Mouse (Mus musculus) gastrocnemius, postnatal 36 days (tissue): ENCODE results near the gene Ing3. TPM values are rescaled to one million over a fixed set of nuclear protein-coding genes. Genes with fewer than 3 reads are reported as not detected.

Experiments
- DNase-seq, 2 experiments: peaks; one replicate each; pipeline ENCODE4 v3.0.0; 2022
- intact Hi-C: fragments of 180-260 bp; cut with DNase I; formaldehyde crosslinking; loops from one replicate; pipeline ENCODE4 v1.15.1; 2025
- total RNA-seq, 2 experiments: library from RNA; stranded (reverse); gene quantifications; 2 replicates each; pipeline ENCODE4 v1.2.3; 2021

Ing3 gene
- total RNA-seq, 2 experiments from 2014 or later: 7.5 to 8.8 TPM

GRCm38 (mm10) chr6:21990181-21991135, 41.1 kb downstream of the Ing3 start:
- intact Hi-C loops: no loop called here
- peak in 1 of 2 experiments; percentile 41 for DNase-seq

- no peak for DNase-seq
- intact Hi-C loops: no loop called here
These were observed 41.8 kb downstream of the Ing3 start for GRCm38 (mm10) chr6:21991151-21991550.

DNA sequence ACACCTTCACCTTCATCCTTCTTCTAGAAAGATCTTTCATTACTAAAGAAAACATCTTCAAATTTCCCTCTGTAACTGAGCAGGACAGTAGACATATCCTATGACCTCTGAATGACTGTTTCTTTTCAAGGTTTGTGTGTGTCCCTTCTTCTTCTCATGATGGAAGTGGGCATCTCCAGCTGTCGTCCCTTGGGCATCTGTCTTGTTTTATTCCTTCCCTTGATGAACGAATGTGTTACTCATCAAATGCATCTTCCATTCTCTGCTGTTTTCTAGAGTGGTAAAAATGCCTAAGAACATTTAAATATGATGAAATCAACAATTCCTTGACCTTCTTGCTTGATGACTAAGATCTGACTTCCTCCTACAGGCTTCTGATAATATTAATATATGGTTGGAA, 43.7 kb downstream of the Ing3 start:
- no peak for DNase-seq
- intact Hi-C loops: no loop called here

DNA sequence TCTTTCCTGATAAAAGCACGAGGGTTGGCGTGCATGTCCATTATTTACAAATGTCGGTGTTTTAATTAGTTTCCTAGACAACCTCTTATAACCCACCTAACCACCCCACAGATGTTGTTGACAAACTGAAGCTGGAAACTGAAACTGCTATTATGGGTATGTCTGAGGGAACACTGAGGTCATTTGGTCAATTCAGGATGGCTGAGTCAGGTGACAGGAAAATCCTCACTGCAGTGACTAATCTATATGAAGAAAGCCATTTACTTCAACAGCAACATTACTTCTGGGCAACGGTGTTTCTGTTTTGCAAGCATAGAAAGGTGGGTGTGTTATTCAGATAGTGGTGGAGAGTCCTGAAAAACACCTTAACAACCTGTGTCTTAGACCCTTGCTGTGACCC, 48.8 kb downstream of the Ing3 start:
- intact Hi-C loops: no loop called here
- no peak for DNase-seq

- intact Hi-C loops: no loop called here
- DNase-seq: no peak
These were observed 49.7 kb downstream of the Ing3 start for GRCm38 (mm10) chr6:21999025-21999424.

DNA sequence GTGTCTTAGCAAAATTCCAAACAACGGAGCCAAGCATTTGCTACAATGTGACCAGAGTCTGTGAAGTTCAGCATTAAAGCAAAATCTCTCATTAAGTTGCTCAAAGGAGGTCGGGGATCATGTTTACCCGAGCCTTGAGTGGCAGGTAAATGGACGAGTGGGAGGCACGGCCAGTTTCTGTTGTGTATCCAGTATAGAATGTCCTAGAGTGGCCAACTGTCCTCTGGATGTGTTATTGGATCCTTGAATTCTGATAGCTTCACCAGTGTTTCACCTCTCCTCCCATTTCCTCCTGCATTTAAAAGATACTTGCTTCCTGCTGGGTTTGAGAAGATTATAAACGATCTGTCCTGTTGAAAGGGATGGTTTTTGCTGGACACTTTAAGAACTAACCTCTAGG, 50.7 kb downstream of the Ing3 start:
- no peak for DNase-seq
- intact Hi-C loops: no loop called here

GRCm38 (mm10) chr6:22000881-22001280, 51.5 kb downstream of the Ing3 start:
- DNase-seq: no peak
- intact Hi-C loops: no loop called here

DNA sequence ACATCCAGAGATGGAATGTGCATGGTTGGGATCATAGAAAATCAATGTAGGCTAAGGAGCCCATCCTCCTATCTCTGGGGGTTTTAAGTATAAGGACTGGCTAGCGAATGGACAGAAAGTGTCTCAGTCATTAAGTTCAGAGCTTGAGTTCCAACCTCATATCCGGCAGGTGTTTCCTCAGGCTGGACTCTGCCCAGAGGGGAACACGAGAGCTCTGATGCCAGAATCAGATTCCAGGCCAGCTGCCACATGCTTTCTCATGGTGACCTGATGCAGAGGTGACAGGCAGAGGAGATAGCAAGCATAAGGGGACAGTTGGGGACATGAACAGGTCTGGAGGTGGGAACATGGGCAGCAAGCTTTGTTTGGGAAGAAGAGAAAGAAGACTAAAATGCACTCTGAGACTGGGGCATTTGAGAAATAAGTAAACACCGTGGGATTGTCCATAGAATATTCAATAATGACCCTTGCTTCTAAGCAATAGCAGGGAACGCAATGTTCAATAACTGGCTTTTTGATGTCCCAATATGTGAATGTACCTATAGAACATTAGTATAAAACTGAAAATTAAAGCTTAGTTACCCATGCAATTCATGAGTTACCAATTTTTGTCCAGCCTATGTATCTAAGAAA, 52.0 kb downstream of the Ing3 start:
- intact Hi-C loops: no loop called here
- peak; percentile 66 to 70 for DNase-seq

GRCm38 (mm10) chr6:22002521-22003199, 53.3 kb downstream of the Ing3 start:
- intact Hi-C loops: no loop called here
- DNase-seq: no peak

- intact Hi-C loops: no loop called here
- DNase-seq: no peak
These were observed 53.8 kb downstream of the Ing3 start for GRCm38 (mm10) chr6:22003200-22003587.

GRCm38 (mm10) chr6:22003959-22004543, 54.7 kb downstream of the Ing3 start:
- intact Hi-C loops: no loop called here
- DNase-seq: no peak

DNA sequence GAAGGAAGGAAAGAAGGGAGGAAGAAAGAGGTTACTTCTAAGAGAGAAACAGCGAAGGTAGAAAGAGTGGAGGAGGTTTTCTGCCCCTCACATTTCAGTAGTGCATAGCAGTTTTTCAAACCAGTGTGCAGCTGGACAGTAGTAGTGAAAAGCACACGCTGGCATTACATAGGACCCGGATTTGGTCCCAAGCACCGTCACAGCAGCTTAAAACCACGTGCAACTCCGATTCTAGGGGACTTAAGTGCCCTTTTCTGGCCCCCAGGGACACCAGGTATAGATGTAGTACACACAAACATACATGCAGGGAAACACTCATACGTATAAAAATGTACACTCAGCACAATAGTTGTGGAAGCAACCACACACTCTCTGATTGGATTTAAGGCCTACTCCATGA, 59.0 kb downstream of the Ing3 start:
- no peak for DNase-seq
- intact Hi-C loops: no loop called here

GRCm38 (mm10) chr6:22010258-22010657, 60.9 kb downstream of the Ing3 start:
- intact Hi-C loops: no loop called here
- DNase-seq: no peak

GRCm38 (mm10) chr6:22010761-22011281, 61.5 kb downstream of the Ing3 start:
- intact Hi-C loops: no loop called here
- DNase-seq: no peak

GRCm38 (mm10) chr6:22011546-22011945, 62.2 kb downstream of the Ing3 start:
- intact Hi-C loops: no loop called here
- no peak for DNase-seq

DNA sequence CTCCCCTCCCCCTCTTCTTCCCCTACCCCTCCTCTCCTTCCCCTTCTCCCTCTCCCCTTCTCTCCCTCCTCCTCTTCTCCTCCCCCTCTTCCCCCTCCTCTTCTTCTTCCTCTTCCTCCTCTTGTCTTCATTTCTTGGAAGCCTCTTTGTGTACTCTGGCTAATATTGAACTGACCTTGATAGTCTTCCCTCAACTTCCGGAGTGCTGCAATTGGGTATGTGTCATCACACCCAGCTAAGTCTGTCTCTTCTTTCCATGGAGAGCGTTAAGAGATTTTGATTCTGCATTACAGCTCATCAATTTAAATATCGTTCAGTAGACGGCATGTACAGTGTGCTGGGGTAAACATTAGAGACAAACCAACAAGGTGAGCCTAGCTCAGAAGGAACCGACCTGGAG, 62.7 kb downstream of the Ing3 start:
- intact Hi-C loops: no loop called here

GRCm38 (mm10) chr6:22012501-22012900, 63.1 kb downstream of the Ing3 start:
- intact Hi-C loops: no loop called here
- DNase-seq: no peak

More for the DNA sequence above, 62.7 kb downstream of the Ing3 start:
- DNase-seq: no peak

- DNase-seq: no peak
- intact Hi-C loops: no loop called here
These were observed 64.0 kb downstream of the Ing3 start for GRCm38 (mm10) chr6:22013394-22013793.

DNA sequence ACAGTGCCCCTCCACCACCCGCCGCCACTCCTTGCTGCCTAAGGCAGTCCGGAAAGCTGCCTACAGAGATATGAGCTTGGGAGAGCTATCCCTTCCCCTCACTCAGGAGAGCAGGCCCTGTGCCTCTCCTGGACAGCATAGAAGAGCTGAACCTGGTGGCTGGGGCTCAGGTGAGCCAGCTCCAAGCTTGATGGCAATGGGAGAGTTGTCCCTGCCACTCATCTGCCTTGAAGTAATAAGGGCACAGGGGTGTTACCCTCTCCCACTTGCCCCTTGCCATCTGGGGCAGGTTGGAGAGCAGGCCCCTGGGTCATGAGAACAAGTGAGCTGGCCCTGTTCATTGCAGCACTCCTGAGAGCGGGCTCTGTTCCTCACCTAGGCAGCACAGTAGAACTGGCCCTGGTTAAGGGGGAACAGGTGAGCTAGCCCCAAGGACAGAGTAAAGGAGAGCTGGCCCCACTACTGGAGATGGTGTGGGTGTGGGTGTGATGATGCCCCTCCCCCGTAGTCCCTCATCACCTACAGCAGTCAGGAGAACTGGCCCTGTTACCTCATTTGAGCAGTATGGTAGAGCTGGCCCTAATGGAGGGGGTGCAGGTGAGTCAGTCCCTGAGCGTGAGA, 65.0 kb downstream of the Ing3 start:
- intact Hi-C loops: no loop called here
- no peak for DNase-seq

GRCm38 (mm10) chr6:22017631-22018030, 68.3 kb downstream of the Ing3 start:
- DNase-seq: no peak
- intact Hi-C loops: loop anchor here (5.0 kb wide), 1 partner anchor 40 kb away; no protein-coding TSS in a partner anchor
